Mouse (Mus musculus) thymus, adult 2 months (tissue): ENCODE measurements around the gene Cyp1b1.

Experiments used
- CTCF ChIP-seq: fragments of 200-500 bp; IDR thresholded peaks from 2 replicates; pipeline ENCODE4 v1.5.1; 2012; ENCODE audit warnings: mild to moderate bottlenecking, control low read depth, low read length, moderate library complexity, borderline replicate concordance; ENCODE audit not compliant: control insufficient read depth, poor library complexity, insufficient read depth; ENCODE audit errors: extremely low read depth
- POLR2A ChIP-seq: fragments of 200-500 bp; IDR thresholded peaks from 2 replicates; pipeline ENCODE4 v1.6.1; 2012; ENCODE audit warnings: mild to moderate bottlenecking, low read length, control low read depth, moderate library complexity; ENCODE audit not compliant: control insufficient read depth, poor library complexity, insufficient read depth; ENCODE audit errors: extremely low read depth

- TF ChIP-seq CTCF (no peak), POLR2A (no peak)
Observed at GRCm38 (mm10) chr17:79695541-79695940, 19.3 kb downstream of the Cyp1b1 start.
